8 mouse cellular contexts compared by ENCODE assay signal in the genomic region with DNA sequence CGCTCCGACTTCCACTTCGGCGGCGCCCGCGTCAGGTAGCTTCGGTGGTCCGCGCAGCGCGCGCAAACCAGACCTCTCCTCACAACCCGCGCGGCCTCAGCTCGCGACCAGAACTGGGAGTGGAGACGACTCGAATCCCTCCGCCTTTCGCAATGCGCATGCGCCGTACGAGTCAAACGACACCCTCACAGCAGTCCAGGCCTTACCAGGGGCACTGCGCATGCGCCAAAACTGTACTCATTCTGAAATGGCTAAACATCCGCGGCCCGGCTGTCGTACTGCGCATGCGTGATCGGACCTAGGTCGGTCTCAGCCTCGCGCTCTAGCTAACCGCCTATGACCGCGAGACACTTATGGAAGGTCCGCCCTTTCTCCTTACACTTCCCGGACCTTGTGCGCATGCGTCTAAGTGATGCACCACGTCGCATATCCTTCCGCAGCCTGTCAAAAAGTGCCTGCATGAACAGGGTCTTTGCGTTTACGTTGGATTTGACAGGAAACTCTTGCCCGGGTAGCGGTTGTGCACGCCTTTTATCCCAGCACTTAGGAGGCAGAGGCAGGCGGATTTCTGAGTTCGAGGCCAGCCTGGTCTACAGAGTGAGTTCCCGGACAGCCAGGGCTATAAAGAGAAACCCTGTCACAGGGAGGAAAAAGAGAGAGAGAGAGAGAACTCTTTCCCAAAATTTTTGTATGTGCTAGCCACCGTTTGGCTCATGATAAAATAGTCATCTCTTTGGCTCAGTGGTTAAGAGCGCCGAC. TPM values are rescaled to one million over a fixed set of nuclear protein-coding genes. Genes with fewer than 3 reads are reported as not detected.
DNase-seq lines count a peak whose midpoint lies in the region; ATAC-seq and TF ChIP-seq lines count a peak whose summit lies in the region.

Gene Snrnp70 (minus strand): TSS at position 165 of the 759 bp plus-strand sequence.

- peak within 1 kb of the TSS; percentile 83 for H3K9ac ChIP-seq in hindbrain, postnatal 0 days (replicated peaks; ENCODE audit: low read length)

- peaks cover 9% of the 10 kb centered on the region; the same call in 1 of the 2 replicates for H3K36me3 ChIP-seq in hindbrain, postnatal 0 days (ENCODE audit: insufficient read depth, low read length)

- H3K4me1 ChIP-seq in hindbrain, postnatal 0 days (ENCODE audit: insufficient read depth, low read length) = peaks cover 13% of the 10 kb centered on the region

- intact Hi-C loops in gastrocnemius, adult 2 months (cut with DNase I) = no loop called here
- intact Hi-C loops in left cerebral cortex, adult 2 months (cut with DNase I) = loop anchor here (5.0 kb wide), 1 partner anchor 88 kb away; no protein-coding TSS in a partner anchor

- no peak for TF ChIP-seq CTCF in gastrocnemius, adult 2 months (IDR thresholded peaks at IDR 0.05)
- TF ChIP-seq CTCF in hindbrain, postnatal 0 days (IDR thresholded peaks at IDR 0.05; ENCODE audit: low read depth) = no peak
- no peak for TF ChIP-seq CTCF in left cerebral cortex, adult 2 months (IDR thresholded peaks at IDR 0.05)

- H3K9me3 ChIP-seq in hindbrain, postnatal 0 days (ENCODE audit: low read length) = no peaks in the 10 kb centered on the region

- H3K4me3 ChIP-seq in gastrocnemius, adult 2 months = peak within 1 kb of the TSS; percentile 98
- peak within 1 kb of the TSS; percentile 77 for H3K4me3 ChIP-seq in hindbrain, postnatal 0 days (ENCODE audit: low read length)
- peak within 1 kb of the TSS; percentile 90 for H3K4me3 ChIP-seq in left cerebral cortex, adult 2 months

- peak within 1 kb of the TSS; percentile 99 for H3K27ac ChIP-seq in gastrocnemius, adult 2 months
- H3K27ac ChIP-seq in hindbrain, postnatal 0 days = peak within 1 kb of the TSS; percentile 99
- peak within 1 kb of the TSS; percentile 98 for H3K27ac ChIP-seq in left cerebral cortex, adult 2 months

- H3K4me2 ChIP-seq in hindbrain, postnatal 0 days (ENCODE audit: low read depth, low read length) = peak within 1 kb of the TSS; percentile 98

- ATAC-seq in common myeloid progenitor, adult 5-6 weeks (replicated peaks; ENCODE audit: low read depth, poor library complexity, severe bottlenecking) = peak; percentile 90
- ATAC-seq in hindbrain, postnatal 0 days = peak; percentile 97
- ATAC-seq in megakaryocyte, adult 5-6 weeks (ENCODE audit: poor library complexity, severe bottlenecking) = peak; percentile 92

- WGBS in hindbrain, postnatal 0 days = 2% methylated on average over 60 of the region's 60 CpGs

- DNase-seq in ZHBTc4 (ENCODE audit: low read depth, low spot score) = peak; percentile 100
- peak; percentile 100 for DNase-seq in gastrocnemius, adult 2 months
- DNase-seq in hindbrain, postnatal 0 days (ENCODE audit: low spot score) = peak; percentile 100
- DNase-seq in left cerebral cortex, adult 2 months (ENCODE audit: extremely low spot score in 1 of 2, low spot score in 2 of 2) = peak; percentile 100
- peak; percentile 100 for DNase-seq in right cerebral cortex, adult 2 months (ENCODE audit: low spot score in 2 of 2)
- peak; percentile 100 for DNase-seq in urinary bladder, postnatal 14 days (ENCODE audit: low spot score)

- H3K27me3 ChIP-seq in hindbrain, postnatal 0 days (ENCODE audit: insufficient read depth, low read length) = no peaks in the 10 kb centered on the region

RNA-seq across cellular contexts. Expression of gene Snrnp70, which starts in this region (rescaled TPM):
- total RNA-seq in common myeloid progenitor, adult 5-6 weeks (2017) = 451 and 564 TPM in 2 replicates
- total RNA-seq in gastrocnemius, adult 2 months (2021) = 10 to 100 TPM; 87.9 to 90.7 TPM
- 228 and 240 TPM in 2 replicates for total RNA-seq in hindbrain, postnatal 0 days (2014; rRNA removed)
- polyA plus RNA-seq in hindbrain, postnatal 0 days (2015; fragmentation: Nextera tagmentation; extraction: Ambion mirVana) = 143 and 145 TPM in 2 replicates
- 100 to 1,000 TPM; 428 to 429 TPM for total RNA-seq in left cerebral cortex, adult 2 months (2021)
- 69.6 and 94.3 TPM in 2 replicates for total RNA-seq in megakaryocyte, adult 5-6 weeks (2015)
- 261 and 320 TPM in 2 replicates for total RNA-seq in megakaryocyte, adult 5-6 weeks (2017)

Comparison
In these comparisons a context has a peak if more than half of its experiments do, and no peak if none do; other contexts are left out.
1. Peak in every context shown above with its lines: DNase-seq, ATAC-seq, H3K4me3 ChIP-seq and H3K27ac ChIP-seq.